Mouse (Mus musculus) olfactory bulb, adult 2 months (tissue): ENCODE results near the gene Hsdl1. TPM values are rescaled to one million over a fixed set of nuclear protein-coding genes. Genes with fewer than 3 reads are reported as not detected.

Experiments used
- H3K27ac ChIP-seq: fragments of 200-500 bp; 2 replicates; pipeline ENCODE4 v1.5.1; 2012; ENCODE audit warnings: low read depth, low read length; ENCODE audit not compliant: insufficient read depth
- H3K4me1 ChIP-seq: fragments of 200-500 bp; 2 replicates; pipeline ENCODE4 v1.6.1; 2012; ENCODE audit warnings: low read length; ENCODE audit not compliant: control insufficient read depth, insufficient read depth
- H3K4me3 ChIP-seq: fragments of 200-500 bp; 2 replicates; pipeline ENCODE4 v1.5.1; 2012; ENCODE audit warnings: mild to moderate bottlenecking, low read depth, low read length, moderate library complexity; ENCODE audit not compliant: insufficient read depth
- CTCF ChIP-seq: fragments of 200-500 bp; IDR thresholded peaks from 2 replicates; pipeline ENCODE4 v1.5.1; 2012; ENCODE audit warnings: low read depth, mild to moderate bottlenecking, low read length, moderate library complexity; ENCODE audit not compliant: insufficient read depth
- POLR2A ChIP-seq: fragments of 200-500 bp; IDR thresholded peaks from 2 replicates; pipeline ENCODE4 v1.6.1; 2012; ENCODE audit warnings: mild to moderate bottlenecking, low read depth, low read length, moderate library complexity; ENCODE audit not compliant: insufficient read depth
- WGBS: fragments of 180-500 bp; shearing (Covaris S2); methylation state at CpG from one replicate; pipeline ENCODE4 v1.1.7; 2018; 5-methylcytosine and 5-hydroxymethylcytosine counted together
- polyA plus RNA-seq: library from polyadenylated mRNA; stranded (reverse); fragments of >200 nt; gene quantifications from 2 replicates; pipeline ENCODE4 v1.2.4, GENCODE M21; 2012; ENCODE audit warnings: low replicate concordance; ENCODE audit not compliant: missing spikeins, insufficient read depth, insufficient read length

Gene Hsdl1
- polyA plus RNA-seq, 1 experiment: not detected

DNA sequence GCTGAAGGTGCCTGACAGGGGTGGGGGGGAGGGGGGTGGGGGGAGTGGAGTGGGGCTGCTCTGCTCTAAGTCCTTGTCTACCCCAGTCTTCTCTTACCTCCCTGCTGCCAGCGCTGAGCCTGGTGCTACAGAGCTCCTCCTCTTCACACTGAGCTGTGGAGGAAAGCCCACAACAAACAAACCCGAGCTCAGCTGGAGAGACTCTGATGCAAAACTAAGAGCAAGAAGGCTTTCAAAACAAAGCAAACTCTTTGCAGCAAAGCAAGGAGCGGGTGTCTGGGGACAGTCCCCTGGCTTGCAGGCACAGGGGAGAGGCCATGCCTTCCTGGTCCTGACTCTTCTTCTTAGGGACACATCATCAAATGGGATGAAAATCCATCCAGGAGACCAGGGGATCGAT is 5.1 kb downstream of the Hsdl1 start:
- H3K4me3 ChIP-seq: no peak overlapping the region
- WGBS: 31% methylated on average over 4 of the region's 4 CpGs
- no peak overlapping the region for H3K27ac ChIP-seq
- peaks cover 23% of the 10 kb centered on the region for H3K4me1 ChIP-seq
- TF ChIP-seq CTCF: no peak
- no peak for TF ChIP-seq POLR2A

DNA sequence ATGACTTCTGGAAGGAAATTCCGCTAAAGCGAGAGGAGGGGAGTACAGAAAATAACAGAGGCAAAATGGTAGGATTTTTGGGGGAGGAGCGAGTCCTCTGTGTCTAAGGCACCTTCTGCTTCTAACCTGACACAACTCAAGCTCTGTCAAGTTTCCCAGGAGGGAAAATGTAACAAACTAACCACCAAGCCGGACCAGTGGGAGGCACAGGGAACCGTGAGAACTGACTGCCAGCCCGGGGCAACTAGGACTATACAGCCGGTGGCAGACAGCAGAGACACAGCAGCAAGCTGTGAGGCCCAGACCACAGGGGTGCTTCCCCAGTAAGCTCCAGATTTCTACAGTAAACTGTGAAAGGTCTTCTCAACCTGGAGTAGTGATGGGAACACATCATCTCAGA is 6.0 kb downstream of the Hsdl1 start:
- Histone ChIP-seq H3K27ac (no peak overlapping the region), H3K4me1 (peaks cover 21% of the 10 kb centered on the region), H3K4me3 (no peak overlapping the region)
- 75% methylated on average over 7 of the region's 7 CpGs for WGBS
- TF ChIP-seq POLR2A: no peak
- TF ChIP-seq CTCF: no peak

DNA sequence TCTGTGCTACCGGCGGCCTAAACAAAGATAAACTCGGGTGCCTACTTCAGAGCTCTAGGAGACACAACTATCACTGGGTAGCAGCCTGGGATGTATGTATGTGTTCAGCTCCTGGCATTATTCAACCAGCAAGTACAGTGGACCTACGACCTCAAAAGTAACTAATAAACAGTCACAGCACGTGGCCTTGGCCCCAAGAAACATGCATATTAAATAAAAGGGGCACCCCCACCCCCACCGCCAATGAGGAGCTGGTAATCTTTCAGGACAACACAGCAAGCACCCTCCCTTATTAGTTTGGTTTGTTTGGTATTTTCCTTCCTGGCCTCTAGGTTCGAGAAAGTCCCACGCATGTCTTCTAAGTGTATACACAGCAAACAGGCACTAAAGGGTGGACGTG is 6.7 kb downstream of the Hsdl1 start:
- Histone ChIP-seq H3K4me1 (peaks cover 17% of the 10 kb centered on the region), H3K27ac (no peak overlapping the region), H3K4me3 (no peak overlapping the region)
- 84% methylated on average over 9 of the region's 9 CpGs for WGBS
- TF ChIP-seq POLR2A (no peak), CTCF (no peak)

DNA sequence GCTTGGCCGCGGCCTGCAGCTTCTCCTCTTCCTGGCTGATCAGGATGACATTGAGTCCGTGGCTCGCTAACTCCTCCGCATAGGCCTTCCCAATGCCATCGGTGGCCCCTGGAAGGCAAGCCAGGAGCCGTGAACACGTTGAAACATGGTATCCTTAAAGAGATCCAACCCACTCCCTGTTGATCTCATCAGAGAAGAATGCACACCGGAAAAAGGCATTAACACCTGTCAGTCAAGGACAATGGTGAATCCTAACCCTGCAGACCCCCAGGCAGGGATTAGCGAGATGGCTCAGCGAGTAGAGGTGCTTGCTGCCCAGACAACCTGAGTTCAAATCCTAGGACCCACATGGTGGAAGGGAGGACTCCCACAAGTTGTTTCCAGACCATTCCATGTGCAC is 8.6 kb downstream of the Hsdl1 start:
- TF ChIP-seq CTCF (no peak), POLR2A (no peak)
- WGBS: 89% methylated on average over 11 of the region's 11 CpGs
- no peak overlapping the region for H3K4me3 ChIP-seq
- peaks cover 12% of the 10 kb centered on the region for H3K4me1 ChIP-seq
- no peak overlapping the region for H3K27ac ChIP-seq

DNA sequence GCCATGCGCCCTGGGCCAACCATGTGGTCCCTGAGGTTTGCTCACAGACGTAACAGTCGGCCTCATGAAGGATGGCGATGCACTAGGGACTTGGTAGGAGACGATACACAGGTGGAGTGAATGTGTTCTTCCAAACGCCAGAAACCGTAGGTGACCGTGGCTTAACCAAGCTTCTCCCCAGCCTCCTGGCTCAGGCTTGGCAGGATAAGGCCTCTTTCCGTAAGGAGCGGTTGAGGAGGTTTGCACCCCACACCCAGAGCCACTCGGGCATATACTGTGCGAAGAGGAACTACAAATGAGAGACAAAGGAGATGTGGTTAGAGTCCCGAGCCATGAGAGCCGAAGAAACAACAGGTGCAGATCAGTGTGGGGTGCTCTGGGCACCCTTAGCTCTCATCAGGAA is 11.1 kb downstream of the Hsdl1 start:
- H3K4me3 ChIP-seq: no peak overlapping the region
- WGBS: 92% methylated on average over 14 of the region's 14 CpGs
- TF ChIP-seq POLR2A (no peak), CTCF (no peak)
- no peak overlapping the region for H3K27ac ChIP-seq
- peaks cover 3% of the 10 kb centered on the region; the same call in 1 of the 2 replicates for H3K4me1 ChIP-seq

DNA sequence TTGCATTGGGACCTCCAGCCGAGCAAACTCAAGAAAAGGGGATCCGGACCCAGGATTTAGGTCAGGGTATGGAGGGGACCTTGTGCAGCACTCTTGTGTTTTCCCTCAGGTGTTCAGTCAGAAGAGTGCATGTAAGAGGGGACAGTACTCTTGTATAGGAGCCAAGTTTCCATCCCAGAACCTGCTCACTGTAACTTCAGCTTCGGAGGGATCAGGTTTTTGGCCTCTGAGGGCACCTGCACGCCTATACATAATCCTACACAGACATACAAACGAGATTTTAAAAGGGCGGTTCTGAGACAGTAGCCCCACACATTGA is 15.6 kb downstream of the Hsdl1 start:
- H3K27ac ChIP-seq: no peak overlapping the region
- H3K4me1 ChIP-seq: peaks cover 9% of the 10 kb centered on the region; the same call in 1 of the 2 replicates
- no peak overlapping the region for H3K4me3 ChIP-seq
- whole genome bisulfite sequencing: 86% methylated on average over 6 of the region's 6 CpGs
- TF ChIP-seq POLR2A (no peak), CTCF (no peak)

DNA sequence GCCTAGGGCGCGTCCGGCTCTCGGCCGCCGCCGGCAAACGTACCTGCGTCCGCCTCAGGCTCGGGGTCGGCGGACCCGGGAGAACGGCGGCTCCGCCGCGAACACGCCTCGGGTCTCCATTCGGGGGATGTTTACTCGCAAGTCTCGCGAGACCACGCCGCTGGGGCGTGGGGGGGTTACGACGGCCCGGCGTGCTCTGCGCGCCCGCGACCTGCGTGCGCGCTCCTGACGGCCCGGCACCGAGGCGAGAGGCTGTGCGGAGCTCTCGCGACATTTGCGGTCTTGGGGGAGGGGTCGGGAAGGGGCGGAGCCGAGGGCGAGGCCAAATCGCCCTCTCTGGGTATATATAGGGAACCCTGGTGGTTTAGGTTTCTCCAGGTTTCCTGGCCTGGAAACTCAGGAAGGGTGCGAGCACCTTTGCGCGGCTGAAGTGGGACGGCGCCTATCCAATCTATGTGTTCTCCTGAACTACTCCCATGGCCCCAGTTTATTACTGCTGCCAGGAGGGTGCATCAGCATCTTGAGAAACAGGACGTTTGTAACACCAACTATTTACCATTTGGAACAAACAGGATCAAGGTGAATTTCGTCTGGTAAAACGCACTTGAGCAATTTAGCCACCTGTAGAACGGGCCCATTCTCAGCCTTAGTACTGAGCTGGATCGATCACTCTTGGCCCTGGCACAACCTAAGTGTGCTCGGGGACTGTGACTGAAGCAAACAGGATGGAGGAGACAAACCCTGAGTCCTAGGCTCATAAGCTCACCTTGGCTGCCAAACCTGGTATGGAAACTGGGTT is 16.2 kb downstream of the Hsdl1 start, which contains the start of gene Mbtps1:
Gene Mbtps1 (minus strand): TSS at position 133 of the 799 bp plus-strand sequence.
- peaks cover 9% of the 10 kb centered on the region; the same call in 1 of the 2 replicates for H3K4me1 ChIP-seq
- peak within 1 kb of the TSS; percentile 88 for H3K4me3 ChIP-seq
- peak within 1 kb of the TSS; percentile 81 for H3K27ac ChIP-seq
- peak; percentile 96 for TF ChIP-seq POLR2A
- no peak for TF ChIP-seq CTCF
- 5% methylated on average over 63 of the region's 63 CpGs for WGBS

DNA sequence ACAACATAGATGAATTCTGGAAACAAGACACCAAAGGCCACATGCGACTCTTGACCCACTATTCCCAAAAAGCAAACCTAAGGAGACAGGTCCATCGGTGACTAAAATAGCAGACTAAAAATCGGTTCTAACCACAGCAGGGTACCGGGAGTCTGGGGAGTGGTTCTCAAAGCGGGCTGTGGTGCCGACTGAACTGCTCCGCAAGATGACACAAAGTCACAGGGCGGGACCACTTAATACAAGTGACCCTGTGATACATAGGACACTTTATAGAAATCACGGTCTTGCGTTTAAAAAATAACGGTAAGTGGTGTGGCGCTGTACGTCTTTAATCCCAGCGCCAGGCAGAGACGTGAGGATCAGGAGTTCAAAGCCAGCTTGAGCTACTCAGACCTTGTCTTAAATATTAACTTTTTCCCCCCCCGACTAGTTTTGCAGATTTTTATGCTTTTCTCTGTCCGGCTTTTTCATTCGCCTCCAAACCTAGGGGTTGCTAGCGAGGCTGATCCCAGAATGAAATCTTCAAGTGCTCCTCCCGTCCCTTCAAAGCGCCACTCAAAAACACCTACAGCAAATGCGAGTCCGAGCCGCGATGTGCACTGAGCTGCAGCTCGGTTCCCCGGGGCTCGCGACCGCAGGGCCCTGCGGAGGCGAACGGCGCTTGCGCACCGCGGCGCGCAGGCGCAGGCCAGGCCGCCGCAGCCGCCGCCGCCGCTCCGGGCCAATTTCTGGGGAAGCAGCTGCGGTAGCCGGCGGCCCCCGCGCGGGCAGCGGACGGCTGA is 17.0 kb downstream of the Hsdl1 start:
- peaks cover 9% of the 10 kb centered on the region; the same call in 1 of the 2 replicates for H3K4me1 ChIP-seq
- under 1% methylated on average over 55 of the region's 55 CpGs for WGBS

DNA sequence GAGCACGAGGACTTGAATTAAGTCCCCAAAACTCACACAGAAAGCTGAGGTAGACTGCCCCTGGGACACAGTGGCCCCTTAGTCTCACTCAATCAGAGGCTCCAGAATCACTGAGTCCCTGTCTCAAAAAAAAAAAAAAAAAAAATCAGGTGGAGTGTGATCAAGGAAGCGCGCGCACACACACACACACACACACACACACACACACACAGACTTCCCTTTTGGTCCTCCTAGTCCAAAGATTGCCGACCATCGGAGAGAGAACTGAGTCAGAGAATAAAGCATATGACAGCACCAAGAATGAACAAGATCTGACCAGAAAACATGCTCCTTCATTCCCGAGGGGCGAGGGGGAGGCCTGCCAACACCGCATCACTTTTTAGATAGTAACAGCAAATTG is 17.9 kb downstream of the Hsdl1 start:
- TF ChIP-seq POLR2A (no peak), CTCF (no peak)
- H3K4me1 ChIP-seq: peaks cover 9% of the 10 kb centered on the region; the same call in 1 of the 2 replicates
- WGBS: 55% methylated on average over 9 of the region's 9 CpGs
- H3K27ac ChIP-seq: no peak overlapping the region
- peak overlapping the region; percentile 14 for H3K4me3 ChIP-seq

More for the DNA sequence above, 17.0 kb downstream of the Hsdl1 start:
- TF ChIP-seq POLR2A (no peak), CTCF (no peak)
- H3K27ac ChIP-seq: peak overlapping the region; percentile 81
- H3K4me3 ChIP-seq: peak overlapping the region; percentile 88
